Mouse (Mus musculus): Measurements from ENCODE around the gene Itga3. TPM values are rescaled to one million over a fixed set of nuclear protein-coding genes. Genes with fewer than 3 reads are reported as not detected.

Itga3 gene
- total and polyA plus RNA-seq, 2 experiments from 2014 or later: 12.3 to 33.2 TPM

- no peak for TF ChIP-seq CTCF (IDR thresholded peaks at IDR 0.05)
- no peak for ATAC-seq (ENCODE audit: low FRiP score)
- H3K36me3 ChIP-seq (ENCODE audit: insufficient read depth, low read length): peaks cover 63% of the 10 kb centered on the region
- H3K4me3 ChIP-seq (ENCODE audit: low read depth, low read length): no peak overlapping the region
- 58% methylated on average over 4 of the region's 4 CpGs for WGBS
- no peaks in the 10 kb centered on the region for H3K9me3 ChIP-seq (ENCODE audit: low read length)
- no peak overlapping the region for H3K4me2 ChIP-seq (ENCODE audit: low read depth, low read length, poor library complexity, severe bottlenecking)
- no peaks in the 10 kb centered on the region for H3K27me3 ChIP-seq (ENCODE audit: insufficient read depth, low read length)
- no peak for DNase-seq (ENCODE audit: low spot score)
- no peak overlapping the region for H3K9ac ChIP-seq (replicated peaks; ENCODE audit: low read length, poor library complexity, severe bottlenecking)
- peak overlapping the region; percentile 67 for H3K27ac ChIP-seq (ENCODE audit: low read depth, low read length)
- H3K4me1 ChIP-seq (ENCODE audit: insufficient read depth, low read length): peaks cover 3% of the 10 kb centered on the region; the same call in 1 of the 2 replicates
These were observed 76.1 kb downstream of the Itga3 start for GRCm38 (mm10) chr11:95000548-95000947.

- Histone ChIP-seq H3K4me3 (ENCODE audit: low read depth, low read length) (no peak overlapping the region), H3K36me3 (ENCODE audit: insufficient read depth, low read length) (peaks cover 59% of the 10 kb centered on the region), H3K4me2 (ENCODE audit: low read depth, low read length, poor library complexity, severe bottlenecking) (no peak overlapping the region), H3K27me3 (ENCODE audit: insufficient read depth, low read length) (no peaks in the 10 kb centered on the region), H3K9me3 (ENCODE audit: low read length) (no peaks in the 10 kb centered on the region), H3K4me1 (ENCODE audit: insufficient read depth, low read length) (peaks cover 8% of the 10 kb centered on the region), H3K27ac (ENCODE audit: low read depth, low read length) (no peak overlapping the region; the same call in 1 of the 2 replicates), H3K9ac (replicated peaks; ENCODE audit: low read length, poor library complexity, severe bottlenecking) (no peak overlapping the region)
- no peak for TF ChIP-seq CTCF (IDR thresholded peaks at IDR 0.05)
- ATAC-seq (ENCODE audit: low FRiP score) (no peak), DNase-seq (ENCODE audit: low spot score) (no peak)
- WGBS: 81% methylated on average over 8 of the region's 8 CpGs
These were observed 76.5 kb downstream of the Itga3 start for GRCm38 (mm10) chr11:95000128-95000527.

- no peaks in the 10 kb centered on the region for H3K9me3 ChIP-seq (ENCODE audit: low read length)
- no peak overlapping the region for H3K4me2 ChIP-seq (ENCODE audit: low read depth, low read length, poor library complexity, severe bottlenecking)
- TF ChIP-seq CTCF (IDR thresholded peaks at IDR 0.05): no peak
- peaks cover 25% of the 10 kb centered on the region for H3K4me1 ChIP-seq (ENCODE audit: insufficient read depth, low read length)
- peak; percentile 55 for DNase-seq (ENCODE audit: low spot score)
- H3K27ac ChIP-seq (ENCODE audit: low read depth, low read length): no peak overlapping the region
- H3K9ac ChIP-seq (replicated peaks; ENCODE audit: low read length, poor library complexity, severe bottlenecking): 0 out of 2 replicates have a peak overlapping the region, but pooled peaks have one; percentile 29
- H3K36me3 ChIP-seq (ENCODE audit: insufficient read depth, low read length): peaks cover 49% of the 10 kb centered on the region
- H3K4me3 ChIP-seq (ENCODE audit: low read depth, low read length): no peak overlapping the region
- no peaks in the 10 kb centered on the region for H3K27me3 ChIP-seq (ENCODE audit: insufficient read depth, low read length)
- ATAC-seq (ENCODE audit: low FRiP score): no peak
- WGBS: 74% methylated on average over 16 of the region's 16 CpGs
These were observed 78.5 kb downstream of the Itga3 start for GRCm38 (mm10) chr11:94998041-94998531.

GRCm38 (mm10) chr11:94997596-94997995 lies 79.0 kb downstream of the Itga3 start:
- Histone ChIP-seq H3K9ac (replicated peaks; ENCODE audit: low read length, poor library complexity, severe bottlenecking) (no peak overlapping the region), H3K4me3 (ENCODE audit: low read depth, low read length) (no peak overlapping the region), H3K27ac (ENCODE audit: low read depth, low read length) (no peak overlapping the region), H3K9me3 (ENCODE audit: low read length) (no peaks in the 10 kb centered on the region), H3K4me2 (ENCODE audit: low read depth, low read length, poor library complexity, severe bottlenecking) (no peak overlapping the region), H3K36me3 (ENCODE audit: insufficient read depth, low read length) (peaks cover 46% of the 10 kb centered on the region), H3K27me3 (ENCODE audit: insufficient read depth, low read length) (no peaks in the 10 kb centered on the region), H3K4me1 (ENCODE audit: insufficient read depth, low read length) (peaks cover 25% of the 10 kb centered on the region)
- ATAC-seq (ENCODE audit: low FRiP score) (no peak), DNase-seq (ENCODE audit: low spot score) (no peak)
- TF ChIP-seq CTCF (IDR thresholded peaks at IDR 0.05): no peak
- WGBS: 65% methylated on average over 5 of the region's 5 CpGs

GRCm38 (mm10) chr11:94996984-94997383 lies 79.6 kb downstream of the Itga3 start:
- peaks cover 40% of the 10 kb centered on the region for H3K36me3 ChIP-seq (ENCODE audit: insufficient read depth, low read length)
- H3K9ac ChIP-seq (replicated peaks; ENCODE audit: low read length, poor library complexity, severe bottlenecking): no peak overlapping the region
- H3K4me3 ChIP-seq (ENCODE audit: low read depth, low read length): no peak overlapping the region
- 91% methylated on average over 6 of the region's 6 CpGs for WGBS
- peaks cover 25% of the 10 kb centered on the region for H3K4me1 ChIP-seq (ENCODE audit: insufficient read depth, low read length)
- H3K27ac ChIP-seq (ENCODE audit: low read depth, low read length): no peak overlapping the region
- DNase-seq (ENCODE audit: low spot score): no peak
- no peaks in the 10 kb centered on the region for H3K9me3 ChIP-seq (ENCODE audit: low read length)
- H3K4me2 ChIP-seq (ENCODE audit: low read depth, low read length, poor library complexity, severe bottlenecking): no peak overlapping the region
- no peak for ATAC-seq (ENCODE audit: low FRiP score)
- no peaks in the 10 kb centered on the region for H3K27me3 ChIP-seq (ENCODE audit: insufficient read depth, low read length)
- TF ChIP-seq CTCF (IDR thresholded peaks at IDR 0.05): no peak

GRCm38 (mm10) chr11:94996101-94996500 lies 80.5 kb downstream of the Itga3 start:
- 0 out of 2 replicates have a peak overlapping the region, but pooled peaks have one; percentile 5 for H3K9ac ChIP-seq (replicated peaks; ENCODE audit: low read length, poor library complexity, severe bottlenecking)
- ATAC-seq (ENCODE audit: low FRiP score) (no peak), DNase-seq (ENCODE audit: low spot score) (no peak)
- WGBS: 86% methylated on average over 8 of the region's 8 CpGs
- H3K4me2 ChIP-seq (ENCODE audit: low read depth, low read length, poor library complexity, severe bottlenecking): no peak overlapping the region
- no peaks in the 10 kb centered on the region for H3K27me3 ChIP-seq (ENCODE audit: insufficient read depth, low read length)
- H3K36me3 ChIP-seq (ENCODE audit: insufficient read depth, low read length): peaks cover 33% of the 10 kb centered on the region
- H3K4me3 ChIP-seq (ENCODE audit: low read depth, low read length): no peak overlapping the region; the same call in 1 of the 2 replicates
- peaks cover 25% of the 10 kb centered on the region for H3K4me1 ChIP-seq (ENCODE audit: insufficient read depth, low read length)
- H3K9me3 ChIP-seq (ENCODE audit: low read length): no peaks in the 10 kb centered on the region
- TF ChIP-seq CTCF (IDR thresholded peaks at IDR 0.05): no peak
- H3K27ac ChIP-seq (ENCODE audit: low read depth, low read length): no peak overlapping the region
